Mouse (Mus musculus) embryonic facial prominence, embryonic 12.5 days (tissue): ENCODE results near the gene Gm45837. TPM values are rescaled to one million over a fixed set of nuclear protein-coding genes. Genes with fewer than 3 reads are reported as not detected.

Source experiments
- ATAC-seq: fragments of 200-750 bp; cut with Nextera tagmentation; 2 replicates; pipeline ENCODE4 v1.8.0; 2017; ENCODE audit not compliant: insufficient number of reproducible peaks, insufficient read depth, low FRiP score, low TSS enrichment
- H3K27ac ChIP-seq: fragments of 300-500 bp; sonication (generic); 2 replicates; pipeline ENCODE4 v1.5.1; 2016; ENCODE audit warnings: mild to moderate bottlenecking
- H3K27me3 ChIP-seq: fragments of 300-500 bp; sonication (generic); 2 replicates; pipeline ENCODE4 v1.6.1; 2016; ENCODE audit warnings: mild to moderate bottlenecking, moderate library complexity
- H3K36me3 ChIP-seq: fragments of 300-500 bp; sonication (generic); 2 replicates; pipeline ENCODE4 v1.6.1; 2016; ENCODE audit warnings: mild to moderate bottlenecking
- H3K4me1 ChIP-seq: fragments of 300-500 bp; sonication (generic); 2 replicates; pipeline ENCODE4 v1.6.1; 2016
- H3K4me2 ChIP-seq: fragments of 300-500 bp; sonication (generic); replicated peaks from 2 replicates; pipeline ENCODE4 v1.6.1; 2016; ENCODE audit warnings: mild to moderate bottlenecking, moderate library complexity
- H3K4me3 ChIP-seq: fragments of 300-500 bp; sonication (generic); 2 replicates; pipeline ENCODE4 v1.5.1; 2016; ENCODE audit warnings: mild to moderate bottlenecking
- H3K9ac ChIP-seq: fragments of 300-500 bp; sonication (generic); 2 replicates; pipeline ENCODE4 v1.6.1; 2016; ENCODE audit warnings: mild to moderate bottlenecking, moderate library complexity
- H3K9me3 ChIP-seq: fragments of 300-500 bp; sonication (generic); 2 replicates; pipeline ENCODE4 v1.6.1; 2016; ENCODE audit warnings: mild to moderate bottlenecking, moderate library complexity
- WGBS: fragments of 180-500 bp; shearing (Covaris S2); methylation state at CpG from one replicate; pipeline ENCODE4 v1.1.7; 2016; 5-methylcytosine and 5-hydroxymethylcytosine counted together
- polyA plus RNA-seq: library from polyadenylated mRNA; unstranded; fragments of >200 nt; fragmentation: Nextera tagmentation; extraction: Ambion mirVana; gene quantifications from 2 replicates; pipeline ENCODE4 v1.2.1, GENCODE M21; 2016

The Gm45837 gene
- polyA plus RNA-seq, 1 experiment from 2014 or later, result not detected

GRCm38 (mm10) chr7:101450422-101451401 is 40.0 kb downstream of the Gm45837 start:
- Histone ChIP-seq H3K27me3 (peaks cover 44% of the 10 kb centered on the region), H3K9ac (peak overlapping the region; percentile 49), H3K4me1 (no peaks in the 10 kb centered on the region), H3K27ac (no peak overlapping the region), H3K4me3 (peak overlapping the region; percentile 47), H3K4me2 (peak overlapping the region; percentile 96), H3K36me3 (no peaks in the 10 kb centered on the region), H3K9me3 (no peaks in the 10 kb centered on the region)
- peak; percentile 65 for ATAC-seq
- WGBS, result under 1% methylated on average over 68 of the region's 68 CpGs

GRCm38 (mm10) chr7:101452669-101453068 is 42.0 kb downstream of the Gm45837 start:
- Histone ChIP-seq H3K27me3 (peaks cover 44% of the 10 kb centered on the region), H3K9ac (no peak overlapping the region), H3K4me1 (0 out of 2 replicates have a peak, but pooled peaks cover 3% of the 10 kb centered on the region), H3K9me3 (no peaks in the 10 kb centered on the region), H3K27ac (no peak overlapping the region), H3K4me3 (no peak overlapping the region), H3K4me2 (no peak overlapping the region), H3K36me3 (no peaks in the 10 kb centered on the region)
- no peak for ATAC-seq
- WGBS, result 81% methylated on average over 3 of the region's 3 CpGs

DNA sequence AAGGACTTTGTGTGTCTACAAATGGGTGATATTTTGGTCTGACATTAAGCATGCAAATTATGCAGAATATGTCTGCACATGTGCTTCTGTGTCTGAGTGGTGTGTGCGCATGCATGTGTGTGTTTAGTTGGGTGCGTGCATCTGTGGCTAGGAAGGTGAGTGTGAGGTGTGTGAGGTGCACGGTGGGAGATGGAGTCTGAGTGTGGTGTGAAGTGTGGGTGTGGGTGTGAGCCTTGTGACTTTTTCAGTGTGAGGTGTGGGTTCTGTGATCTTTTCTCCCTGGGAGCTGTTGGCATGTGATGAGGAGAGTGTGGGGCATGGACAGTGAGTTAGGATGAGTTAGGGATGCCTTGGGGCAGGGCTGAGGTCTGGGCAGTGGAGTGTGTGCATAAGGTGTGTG is 42.6 kb downstream of the Gm45837 start:
- Histone ChIP-seq H3K4me3 (no peak overlapping the region), H3K4me1 (0 out of 2 replicates have a peak, but pooled peaks cover 3% of the 10 kb centered on the region), H3K9ac (no peak overlapping the region), H3K9me3 (no peaks in the 10 kb centered on the region), H3K4me2 (no peak overlapping the region), H3K27me3 (peaks cover 47% of the 10 kb centered on the region), H3K36me3 (no peaks in the 10 kb centered on the region), H3K27ac (no peak overlapping the region)
- 86% methylated on average over 3 of the region's 3 CpGs for WGBS
- no peak for ATAC-seq

DNA sequence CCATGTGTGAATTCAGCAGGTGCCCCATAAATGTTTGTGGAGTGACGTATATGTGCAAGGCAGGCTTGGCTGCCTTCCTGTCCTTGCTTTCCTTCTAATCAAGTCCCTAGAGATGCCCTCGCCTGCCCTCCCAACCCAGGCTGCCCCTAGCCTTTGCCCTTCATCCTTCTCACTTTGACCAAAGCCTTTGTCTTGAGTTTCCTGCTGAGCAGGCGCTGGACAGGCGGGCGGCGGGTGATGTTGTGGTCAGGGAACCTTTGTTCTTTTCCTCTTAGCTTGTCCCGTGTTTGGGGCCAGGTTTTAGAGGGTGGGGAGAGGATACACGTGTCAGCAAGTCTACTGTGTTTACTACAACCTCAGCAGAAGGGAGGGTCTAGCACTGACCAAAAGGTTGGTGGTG is 43.0 kb downstream of the Gm45837 start:
- no peaks in the 10 kb centered on the region for H3K36me3 ChIP-seq
- no peak overlapping the region for H3K4me3 ChIP-seq
- no peak overlapping the region for H3K9ac ChIP-seq
- H3K27me3 ChIP-seq, result peaks cover 47% of the 10 kb centered on the region
- ATAC-seq, result no peak
- 0 out of 2 replicates have a peak, but pooled peaks cover 3% of the 10 kb centered on the region for H3K4me1 ChIP-seq
- WGBS, result 23% methylated on average over 8 of the region's 8 CpGs
- H3K4me2 ChIP-seq, result no peak overlapping the region
- no peak overlapping the region for H3K27ac ChIP-seq
- no peaks in the 10 kb centered on the region for H3K9me3 ChIP-seq

GRCm38 (mm10) chr7:101454479-101454878 is 43.8 kb downstream of the Gm45837 start:
- H3K36me3 ChIP-seq, result no peaks in the 10 kb centered on the region
- H3K4me2 ChIP-seq, result no peak overlapping the region
- 86% methylated on average over 9 of the region's 9 CpGs for WGBS
- no peak for ATAC-seq
- no peak overlapping the region for H3K9ac ChIP-seq
- peaks cover 47% of the 10 kb centered on the region for H3K27me3 ChIP-seq
- H3K4me1 ChIP-seq, result 0 out of 2 replicates have a peak, but pooled peaks cover 3% of the 10 kb centered on the region
- H3K4me3 ChIP-seq, result no peak overlapping the region
- no peaks in the 10 kb centered on the region for H3K9me3 ChIP-seq
- H3K27ac ChIP-seq, result no peak overlapping the region

DNA sequence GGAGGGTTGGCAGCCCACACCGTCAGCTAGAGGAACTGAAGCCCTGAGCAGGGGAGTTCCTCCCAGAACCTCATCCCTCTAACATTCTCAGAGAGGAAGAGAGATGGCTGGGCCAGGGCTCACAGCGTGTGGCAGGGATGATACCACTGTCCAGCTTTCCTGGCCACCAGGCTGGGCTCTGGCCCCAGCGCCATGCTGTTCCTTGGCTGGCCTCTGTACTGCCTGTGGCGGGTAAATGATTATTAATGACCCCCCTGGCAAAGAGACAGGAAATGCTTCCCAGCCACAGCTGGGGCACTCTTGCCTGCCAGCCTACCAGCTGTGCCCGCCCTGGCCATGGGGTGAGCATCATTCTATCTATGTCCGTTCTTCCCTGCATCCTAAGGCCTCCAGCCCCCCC is 44.5 kb downstream of the Gm45837 start:
- no peak overlapping the region for H3K9ac ChIP-seq
- 77% methylated on average over 6 of the region's 6 CpGs for WGBS
- H3K27ac ChIP-seq, result no peak overlapping the region
- peaks cover 3% of the 10 kb centered on the region; the same call in 1 of the 2 replicates for H3K4me1 ChIP-seq
- H3K9me3 ChIP-seq, result no peaks in the 10 kb centered on the region
- no peak for ATAC-seq
- H3K27me3 ChIP-seq, result peaks cover 47% of the 10 kb centered on the region
- no peak overlapping the region for H3K4me3 ChIP-seq
- H3K36me3 ChIP-seq, result no peaks in the 10 kb centered on the region
- no peak overlapping the region for H3K4me2 ChIP-seq

DNA sequence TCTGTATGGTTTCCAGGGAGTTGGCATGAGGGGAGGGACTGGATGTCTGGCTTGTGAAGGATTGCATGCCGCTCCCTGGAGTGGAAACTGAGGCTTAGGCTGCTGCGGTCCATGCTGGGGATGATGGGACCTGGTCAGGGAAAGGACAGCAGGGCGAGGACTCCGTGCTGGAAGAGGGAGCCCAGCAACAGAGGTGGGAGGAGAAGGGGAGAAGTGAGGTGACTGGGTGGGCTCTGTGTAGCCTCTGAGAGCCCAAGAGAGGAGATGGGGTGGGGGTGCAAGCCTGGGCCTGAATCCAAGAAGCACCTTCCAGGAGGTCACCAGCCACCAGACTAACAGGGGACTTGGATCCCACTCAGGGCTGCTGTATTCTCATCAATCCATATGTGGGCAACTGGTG is 45.6 kb downstream of the Gm45837 start:
- ATAC-seq, result no peak
- Histone ChIP-seq H3K4me2 (no peak overlapping the region), H3K9me3 (no peaks in the 10 kb centered on the region), H3K4me1 (peaks cover 3% of the 10 kb centered on the region; the same call in 1 of the 2 replicates), H3K36me3 (no peaks in the 10 kb centered on the region), H3K27me3 (peaks cover 40% of the 10 kb centered on the region), H3K9ac (no peak overlapping the region), H3K4me3 (no peak overlapping the region), H3K27ac (no peak overlapping the region)
- WGBS, result 71% methylated on average over 4 of the region's 4 CpGs

DNA sequence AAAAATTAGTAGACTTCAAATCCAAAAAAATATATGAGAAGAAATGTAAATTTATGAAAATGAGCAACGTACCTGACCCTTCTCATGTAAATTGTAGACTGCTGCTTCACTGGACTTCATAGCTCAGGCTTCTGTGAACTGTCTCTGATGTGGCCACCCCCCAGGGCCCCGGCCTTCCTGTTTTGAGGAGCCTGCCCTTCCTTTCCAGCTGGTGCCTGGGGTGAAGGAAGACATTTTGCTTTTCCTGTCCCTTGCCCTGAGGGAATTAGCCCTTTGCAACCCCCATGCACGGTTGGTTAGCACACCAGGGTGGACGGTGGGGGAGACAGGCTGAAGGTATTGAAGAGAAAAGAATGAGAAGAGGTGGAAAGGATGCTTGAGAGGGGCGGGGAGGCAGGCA is 46.1 kb downstream of the Gm45837 start:
- Histone ChIP-seq H3K27ac (no peak overlapping the region), H3K36me3 (no peaks in the 10 kb centered on the region), H3K4me2 (no peak overlapping the region), H3K4me3 (no peak overlapping the region), H3K9me3 (no peaks in the 10 kb centered on the region), H3K27me3 (peaks cover 35% of the 10 kb centered on the region), H3K9ac (no peak overlapping the region), H3K4me1 (peaks cover 3% of the 10 kb centered on the region; the same call in 1 of the 2 replicates)
- 29% methylated on average over 5 of the region's 5 CpGs for WGBS
- no peak for ATAC-seq

GRCm38 (mm10) chr7:101457283-101457682 is 46.6 kb downstream of the Gm45837 start:
- ATAC-seq, result no peak
- Histone ChIP-seq H3K4me1 (peaks cover 3% of the 10 kb centered on the region; the same call in 1 of the 2 replicates), H3K27me3 (peaks cover 30% of the 10 kb centered on the region), H3K27ac (no peak overlapping the region), H3K36me3 (no peaks in the 10 kb centered on the region), H3K4me2 (no peak overlapping the region), H3K9me3 (no peaks in the 10 kb centered on the region), H3K9ac (no peak overlapping the region), H3K4me3 (no peak overlapping the region)
- WGBS, result 68% methylated on average over 5 of the region's 5 CpGs

DNA sequence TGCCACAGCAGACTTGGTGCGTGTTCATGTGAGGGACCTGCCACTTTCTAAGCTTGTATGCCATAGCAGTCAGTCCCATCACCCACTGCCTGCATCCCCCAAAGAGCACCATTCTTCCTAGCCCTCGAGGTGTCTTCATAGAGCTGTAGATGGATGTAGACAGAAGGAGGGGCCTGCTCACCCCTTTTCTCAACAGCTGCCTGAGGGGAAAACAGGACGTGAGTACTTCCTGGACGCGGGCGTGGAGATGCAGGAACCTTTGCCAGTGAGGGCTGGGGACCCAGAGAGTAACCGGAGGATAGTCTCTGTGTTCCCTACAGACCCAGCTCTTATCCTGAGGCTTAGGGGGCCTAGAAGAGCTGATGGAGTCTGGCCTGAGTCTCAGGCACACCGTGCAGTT is 47.1 kb downstream of the Gm45837 start:
- Histone ChIP-seq H3K4me1 (peaks cover 3% of the 10 kb centered on the region; the same call in 1 of the 2 replicates), H3K27me3 (peaks cover 25% of the 10 kb centered on the region), H3K9me3 (no peaks in the 10 kb centered on the region), H3K36me3 (no peaks in the 10 kb centered on the region), H3K27ac (no peak overlapping the region), H3K9ac (no peak overlapping the region), H3K4me3 (no peak overlapping the region), H3K4me2 (no peak overlapping the region)
- 48% methylated on average over 8 of the region's 8 CpGs for WGBS
- no peak for ATAC-seq

- Histone ChIP-seq H3K9me3 (no peaks in the 10 kb centered on the region), H3K27me3 (peaks cover 20% of the 10 kb centered on the region), H3K27ac (no peak overlapping the region), H3K9ac (no peak overlapping the region), H3K4me1 (peaks cover 3% of the 10 kb centered on the region; the same call in 1 of the 2 replicates), H3K4me2 (no peak overlapping the region), H3K4me3 (no peak overlapping the region), H3K36me3 (no peaks in the 10 kb centered on the region)
- whole genome bisulfite sequencing, result 63% methylated on average over 4 of the region's 4 CpGs
- no peak for ATAC-seq
These were observed 47.6 kb downstream of the Gm45837 start for GRCm38 (mm10) chr7:101458278-101458781.
